Mouse (Mus musculus) megakaryocyte, embryonic 14.5 days (primary cell): ENCODE results near the gene Calm3.

Source experiments
- FLI1 ChIP-seq: IDR thresholded peaks from 2 replicates; pipeline ENCODE4 v1.6.1; 2012; ENCODE audit warnings: low read length, inconsistent platforms, mixed read lengths
- GATA1 ChIP-seq: IDR thresholded peaks from 3 replicates; pipeline ENCODE4 v1.6.1; 2012; ENCODE audit warnings: mixed read lengths, low read length, inconsistent platforms, borderline replicate concordance

DNA sequence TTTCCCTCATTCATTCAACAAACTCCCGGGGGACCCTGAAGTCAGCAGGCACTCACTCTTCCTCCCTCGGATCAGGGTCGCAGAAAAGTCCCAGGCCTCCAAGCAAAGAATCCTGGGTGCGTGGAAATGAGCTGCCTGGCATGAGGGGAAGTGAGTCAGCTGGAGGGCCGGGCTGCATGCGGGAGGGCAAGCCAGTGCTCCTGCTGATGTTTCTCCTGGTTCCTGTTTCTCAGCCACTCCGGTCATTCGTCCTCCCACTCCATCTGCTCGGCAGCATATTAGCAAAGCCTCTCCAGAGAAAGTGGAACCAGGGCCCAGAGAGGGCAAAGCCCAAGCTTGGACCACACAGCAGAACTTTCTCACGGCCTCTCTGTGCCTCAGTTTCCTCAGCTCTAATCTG, 14.0 kb downstream of the Calm3 start:
- no peak for TF ChIP-seq FLI1
- TF ChIP-seq GATA1 = no peak
